In genomic region chr1:152954821-152955523, GRCm38 (mm10) we compare ENCODE assay signal across 8 mouse cellular contexts. TPM values are rescaled to one million over a fixed set of nuclear protein-coding genes. Genes with fewer than 3 reads are reported as not detected.
A peak's percentile ranks its signal among the peaks of the same experiment; 100 is the strongest.
DNase-seq lines count a peak whose midpoint lies in the region; ATAC-seq and TF ChIP-seq lines count a peak whose summit lies in the region.

Nmnat2 (plus strand) TSS chr1:152954993.

- no peaks in the 10 kb centered on the region for H3K79me2 ChIP-seq in liver, adult 2 months (ENCODE audit: control insufficient read depth, insufficient read depth, low read length)

- H3K27ac ChIP-seq in liver, adult 2 months (replicated peaks; ENCODE audit: insufficient read depth, low read depth, low read length) = no peak within 1 kb of the TSS
- no peak within 1 kb of the TSS for H3K27ac ChIP-seq in heart, embryonic 13.5 days (replicated peaks)
- no peak within 1 kb of the TSS for H3K27ac ChIP-seq in stomach, embryonic 14.5 days (ENCODE audit: low read length)

- no peak within 1 kb of the TSS for H3K9ac ChIP-seq in liver, adult 2 months (ENCODE audit: low read depth, low read length)
- H3K9ac ChIP-seq in heart, embryonic 13.5 days = peak within 1 kb of the TSS; percentile 37; the same call in 1 of the 2 replicates
- H3K9ac ChIP-seq in stomach, embryonic 14.5 days (replicated peaks; ENCODE audit: low read depth, low read length) = 0 out of 2 replicates have a peak within 1 kb of the TSS, but pooled peaks have one; percentile 10

- WGBS in liver, adult 2 months = 3% methylated on average over 42 of the region's 42 CpGs
- under 1% methylated on average over 42 of the region's 42 CpGs for WGBS in heart, embryonic 13.5 days
- WGBS in stomach, embryonic 14.5 days = under 1% methylated on average over 42 of the region's 42 CpGs

- peaks cover 19% of the 10 kb centered on the region for H3K27me3 ChIP-seq in liver, adult 2 months (ENCODE audit: control insufficient read depth, insufficient read depth, low read length)
- peaks cover 63% of the 10 kb centered on the region for H3K27me3 ChIP-seq in heart, embryonic 13.5 days (replicated peaks)
- H3K27me3 ChIP-seq in stomach, embryonic 14.5 days (ENCODE audit: control insufficient read depth, insufficient read depth, low read length) = peaks cover 16% of the 10 kb centered on the region

- peak within 1 kb of the TSS; percentile 78 for H3K4me2 ChIP-seq in heart, embryonic 13.5 days
- peak within 1 kb of the TSS; percentile 65 for H3K4me2 ChIP-seq in stomach, embryonic 14.5 days (replicated peaks; ENCODE audit: low read depth, low read length)

- H3K9me3 ChIP-seq in heart, embryonic 13.5 days = no peaks in the 10 kb centered on the region
- H3K9me3 ChIP-seq in stomach, embryonic 14.5 days (ENCODE audit: control insufficient read depth, low read depth, low read length) = no peaks in the 10 kb centered on the region

- peak within 1 kb of the TSS; percentile 41 for H3K4me3 ChIP-seq in liver, adult 2 months (ENCODE audit: insufficient read depth, low read depth, low read length)
- H3K4me3 ChIP-seq in heart, embryonic 13.5 days = peak within 1 kb of the TSS; percentile 55
- peak within 1 kb of the TSS; percentile 35 for H3K4me3 ChIP-seq in stomach, embryonic 14.5 days (ENCODE audit: low read depth, low read length)

- no peaks in the 10 kb centered on the region; the same call in 1 of the 2 replicates for H3K4me1 ChIP-seq in liver, adult 2 months (ENCODE audit: control insufficient read depth, insufficient read depth, low read length)
- peaks cover 16% of the 10 kb centered on the region for H3K4me1 ChIP-seq in heart, embryonic 13.5 days
- peaks cover 10% of the 10 kb centered on the region; the same call in 1 of the 2 replicates for H3K4me1 ChIP-seq in stomach, embryonic 14.5 days (ENCODE audit: control insufficient read depth, insufficient read depth, low read length)

- DNase-seq in liver, adult 2 months (ENCODE audit: extremely low read depth, low read depth, low spot score) = no peak
- DNase-seq in liver = no peak
- DNase-seq in embryo, embryonic 11.5 days (ENCODE audit: low read depth, low spot score) = peak; percentile 22
- peak; percentile 61 for DNase-seq in layer of hippocampus, adult 9-11 months
- DNase-seq in lung, postnatal 14 days = peak; percentile 18
- DNase-seq in thymus, postnatal 25 days = no peak

- no peaks in the 10 kb centered on the region for H3K36me3 ChIP-seq in liver, adult 2 months (ENCODE audit: control insufficient read depth, insufficient read depth, low read length)
- no peaks in the 10 kb centered on the region for H3K36me3 ChIP-seq in heart, embryonic 13.5 days
- no peaks in the 10 kb centered on the region for H3K36me3 ChIP-seq in stomach, embryonic 14.5 days (ENCODE audit: control insufficient read depth, insufficient read depth, low read length)

- TF ChIP-seq POLR2A in liver, adult 2 months (IDR thresholded peaks at IDR 0.05; ENCODE audit: extremely low read depth, insufficient read depth, low read length) = no peak

- TF ChIP-seq CTCF in liver, adult 2 months (IDR thresholded peaks at IDR 0.05; ENCODE audit: low read depth, low read length) = no peak

- ATAC-seq in heart, embryonic 13.5 days (ENCODE audit: extremely low read depth, insufficient number of reproducible peaks, low FRiP score, low TSS enrichment) = no peak
- ATAC-seq in stomach, embryonic 14.5 days (ENCODE audit: insufficient number of reproducible peaks, insufficient read depth, low FRiP score, low read depth) = no peak; the same call in 1 of the 2 replicates

RNA-seq across cellular contexts. Expression of gene Nmnat2, which starts in this region (rescaled TPM):
- total RNA-seq in liver, adult 2 months (2014; rRNA removed) = 0.18 and 0.20 TPM in 2 replicates
- polyA plus RNA-seq in liver, adult 2 months (2012; rRNA removed) = 0.10 and 0.23 TPM in 2 replicates
- polyA plus RNA-seq in heart, embryonic 13.5 days (2015; fragmentation: Nextera tagmentation; extraction: Ambion mirVana) = 0.75 and 0.83 TPM in 2 replicates
- polyA plus RNA-seq in stomach, embryonic 14.5 days (2014; fragmentation: Nextera tagmentation; extraction: Ambion mirVana) = 3.0 and 3.8 TPM in 2 replicates

Comparison
In these comparisons a context has a peak if more than half of its experiments do, and no peak if none do; other contexts are left out.
1. DNase-seq: peak in embryo, embryonic 11.5 days (single experiment), layer of hippocampus, adult 9-11 months (single experiment) and lung, postnatal 14 days (single experiment); none in liver, adult 2 months (single experiment), liver (single experiment) and thymus, postnatal 25 days (single experiment).
2. Peak in every context shown above with its lines, with median percentiles within 50 percentile points of each other: H3K4me3 ChIP-seq.